Mouse (Mus musculus) lung, postnatal 0 days (tissue): ENCODE data around the gene Wfdc1.

ENCODE experiments used
- CTCF ChIP-seq: IDR thresholded peaks from 2 replicates; pipeline ENCODE4 v1.5.1; 2016; ENCODE audit warnings: antibody characterized with exemption, mild to moderate bottlenecking
- EP300 ChIP-seq: IDR thresholded peaks from 2 replicates; pipeline ENCODE4 v1.6.1; 2016; ENCODE audit warnings: antibody characterized with exemption, mild to moderate bottlenecking, control low read depth

- TF ChIP-seq EP300, result peak; percentile 99
- no peak for TF ChIP-seq CTCF
These were observed 4.4 kb downstream of the Wfdc1 start for GRCm38 (mm10) chr8:119670419-119671091.
